Mouse (Mus musculus) stomach, postnatal 0 days (tissue): ENCODE measurements at regions not wholly inside any gene's neighbourhood (a gene's known extent, or its start where the extent isn't known, plus 50 kb on each side); places are given as distances from the start of the nearest gene placed in this dataset.

Experiments
- CTCF ChIP-seq: IDR thresholded peaks from 2 replicates; pipeline ENCODE4 v1.5.1; 2016; ENCODE audit warnings: antibody characterized with exemption, low read depth, mild to moderate bottlenecking, moderate library complexity
- EP300 ChIP-seq: optimal IDR thresholded peaks from 2 replicates; pipeline ENCODE3; 2016; ENCODE audit warnings: antibody characterized with exemption

DNA sequence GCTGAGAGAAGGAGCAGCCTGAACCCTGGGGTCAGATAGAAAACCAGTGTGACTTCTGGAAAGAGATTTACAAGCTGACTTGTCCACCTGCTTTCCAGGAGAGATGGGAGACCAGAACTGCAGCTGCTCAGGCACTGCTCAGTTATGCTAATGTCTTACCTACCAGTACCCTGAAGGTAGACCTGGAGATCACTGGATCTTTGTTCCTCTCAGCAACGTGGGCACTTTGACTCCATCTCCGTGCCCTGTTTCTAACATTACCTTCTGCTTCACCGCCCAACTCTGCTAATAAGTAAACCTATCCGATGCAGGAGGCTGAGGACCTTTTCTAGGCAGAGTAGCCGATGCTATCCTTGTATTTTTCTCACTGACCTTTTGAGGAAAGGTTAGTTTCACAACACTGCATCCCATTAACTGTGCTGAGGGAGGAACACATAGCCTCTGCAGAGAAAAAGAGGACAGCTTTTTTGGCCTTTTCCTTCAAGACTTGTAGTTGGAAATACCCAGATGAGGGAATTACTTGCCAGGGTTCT is 490.7 kb upstream of the Camk1g start:
- TF ChIP-seq CTCF, result no peak
- no peak for TF ChIP-seq EP300
